Mouse (Mus musculus) retina, postnatal 7 days (tissue): ENCODE measurements around the gene Ncor1.

ENCODE experiments used
- DNase-seq: peaks from one replicate; pipeline ENCODE4 v3.0.0-alpha.2; 2012; ENCODE audit warnings: low read depth, low spot score

Gene Ncor1

DNA sequence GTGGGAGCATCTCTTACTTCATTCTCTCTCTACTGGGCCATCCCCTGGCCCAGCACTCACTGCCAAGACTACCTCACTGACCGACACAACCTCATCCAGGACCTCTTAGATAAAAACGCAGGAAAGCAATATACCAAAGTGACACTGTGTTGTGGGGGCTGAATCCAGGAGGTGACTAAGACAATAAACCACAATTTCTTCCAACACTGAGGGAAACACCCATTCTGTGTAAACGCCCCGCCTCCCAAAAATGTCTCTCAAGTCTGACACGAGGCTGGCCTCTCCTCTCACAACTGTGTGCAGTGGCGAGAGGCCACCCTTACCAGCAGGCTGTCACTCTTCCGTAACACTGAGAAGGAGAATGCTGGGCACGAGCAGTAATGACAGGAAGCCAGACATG, 190.0 kb downstream of the Ncor1 start:
- DNase-seq, result no peak

DNA sequence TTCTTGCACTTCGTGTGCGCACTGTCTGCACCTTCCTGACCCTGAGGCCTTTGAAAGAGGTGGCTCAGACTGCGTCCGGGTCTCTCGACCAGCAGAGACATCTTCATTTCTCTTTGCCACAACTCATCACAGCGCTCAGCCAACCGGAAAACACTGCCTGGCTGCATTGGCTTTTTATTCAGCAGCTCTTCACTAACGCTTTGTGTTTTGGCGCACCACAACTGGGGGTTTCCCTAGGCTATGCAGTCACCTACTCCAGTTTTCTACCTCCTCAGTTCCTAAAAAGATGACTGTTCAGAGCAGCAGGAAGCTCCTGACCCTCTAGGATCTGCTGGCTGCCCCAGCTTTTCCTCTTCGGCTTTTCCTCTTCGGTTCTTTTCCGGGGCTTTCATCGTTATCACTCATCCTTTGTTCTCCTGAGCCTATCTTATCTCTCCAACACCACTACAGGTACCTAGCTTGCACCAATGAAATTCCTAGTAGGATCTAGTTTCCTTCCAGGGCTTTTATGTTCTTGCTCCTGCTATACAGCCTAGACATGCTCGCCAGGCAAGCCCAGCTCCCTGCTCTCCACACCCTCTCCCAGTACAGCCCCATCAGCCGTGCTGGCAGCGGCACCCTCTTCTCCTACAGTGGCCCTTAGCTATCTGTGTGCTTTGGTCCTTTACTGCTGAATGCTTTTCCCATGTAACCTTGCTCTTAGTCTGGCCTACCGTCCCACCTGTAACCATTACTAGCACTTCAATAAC, 191.7 kb downstream of the Ncor1 start:
- DNase-seq, result no peak
